Mouse (Mus musculus): Measurements from ENCODE around the gene Ndufa4l2.

DNA sequence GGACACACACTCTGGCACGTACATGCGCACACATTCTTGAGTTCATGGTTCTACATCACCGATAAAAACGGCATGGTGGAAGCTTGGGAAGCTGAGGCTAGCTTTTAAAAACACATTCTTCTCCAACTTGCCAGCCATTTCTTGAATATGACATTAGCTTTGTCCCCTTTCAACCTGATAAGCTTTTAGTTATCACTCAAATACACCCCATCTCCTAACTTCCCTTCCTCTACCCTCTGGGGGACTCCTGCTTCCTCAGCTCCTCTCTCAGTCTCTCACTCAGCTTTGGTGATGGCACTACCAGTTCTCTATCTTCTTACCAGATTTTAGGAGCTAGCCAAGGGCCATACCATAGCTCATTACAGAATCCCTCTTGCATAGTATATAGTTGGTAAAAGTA, 39.6 kb upstream of the Ndufa4l2 start:
- no peak for TF ChIP-seq CTCF (IDR thresholded peaks at IDR 0.05; ENCODE audit: low read depth)
- no peak for TF ChIP-seq EP300 (IDR thresholded peaks at IDR 0.05; ENCODE audit: low read depth)
